Mouse (Mus musculus): ENCODE measurements at regions not wholly inside any gene's neighbourhood (a gene's known extent, or its start where the extent isn't known, plus 50 kb on each side); places are given as distances from the start of the nearest gene placed in this dataset.

GRCm38 (mm10) chr11:105510626-105511025 lies 54.1 kb upstream of the March10 start:
- H3K9me3 ChIP-seq (replicated peaks; ENCODE audit: control insufficient read depth, low read length, poor library complexity, severe bottlenecking): no peaks in the 10 kb centered on the region
- H3K4me3 ChIP-seq (ENCODE audit: low read depth, low read length): no peak overlapping the region
- H3K4me2 ChIP-seq (ENCODE audit: low read length): no peak overlapping the region
- no peak overlapping the region for H3K9ac ChIP-seq (ENCODE audit: low read depth, low read length)
- H3K4me1 ChIP-seq (ENCODE audit: control insufficient read depth, insufficient read depth, low read length): peaks cover 29% of the 10 kb centered on the region
- no peak overlapping the region for H3K27ac ChIP-seq (ENCODE audit: low read length)
- 81% methylated on average over 4 of the region's 4 CpGs for WGBS
- no peak for ATAC-seq
- no peaks in the 10 kb centered on the region for H3K27me3 ChIP-seq (ENCODE audit: control insufficient read depth, insufficient read depth, low read depth, low read length)
- no peaks in the 10 kb centered on the region for H3K36me3 ChIP-seq (ENCODE audit: control insufficient read depth, insufficient read depth, low read length)

DNA sequence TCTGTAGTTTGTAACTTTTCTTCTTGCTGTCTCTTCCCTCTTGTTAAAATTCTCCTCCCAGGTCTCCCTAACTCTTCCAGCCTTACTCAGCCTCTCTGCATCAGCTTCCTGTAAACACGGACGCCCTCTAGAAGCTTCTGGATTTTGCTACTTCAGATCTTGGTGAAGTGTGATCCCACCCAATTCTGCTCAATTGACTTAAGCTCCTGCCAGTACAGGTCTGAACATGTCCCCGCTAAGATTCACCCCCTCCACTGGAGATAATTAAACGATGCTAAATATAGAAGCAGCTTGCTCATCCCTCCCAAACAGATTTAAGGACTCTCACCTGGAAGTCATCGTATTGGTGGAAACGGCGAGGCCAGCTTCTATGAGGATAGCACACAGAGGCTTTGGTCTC lies 53.5 kb upstream of the March10 start:
- ATAC-seq: no peak
- WGBS: 77% methylated on average over 7 of the region's 7 CpGs

DNA sequence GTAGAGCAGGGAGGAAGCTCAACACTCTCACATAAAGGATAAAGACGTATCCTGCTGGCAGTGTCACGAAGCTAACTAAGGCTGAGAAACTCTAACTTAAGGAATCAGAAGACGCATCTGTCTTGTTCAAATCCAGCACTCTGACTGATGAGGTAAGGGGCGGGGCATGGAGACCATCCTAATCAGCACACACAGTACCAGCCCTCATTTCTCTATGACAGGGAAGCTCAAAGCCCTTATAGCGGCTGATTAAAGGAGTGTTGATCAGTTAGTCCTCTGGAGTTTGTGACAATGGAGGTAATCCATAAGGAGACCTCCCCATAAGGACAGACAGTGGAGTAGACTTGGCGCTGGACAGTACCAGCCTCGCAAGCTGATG lies 52.1 kb upstream of the March10 start:
- H3K4me2 ChIP-seq (ENCODE audit: low read length): peak overlapping the region; percentile 44
- H3K27me3 ChIP-seq (ENCODE audit: control insufficient read depth, insufficient read depth, low read depth, low read length): no peaks in the 10 kb centered on the region
- peak overlapping the region; percentile 36; the same call in 1 of the 2 replicates for H3K9ac ChIP-seq (ENCODE audit: low read depth, low read length)
- H3K9me3 ChIP-seq (replicated peaks; ENCODE audit: control insufficient read depth, low read length, poor library complexity, severe bottlenecking): no peaks in the 10 kb centered on the region
- 37% methylated on average over 7 of the region's 7 CpGs for WGBS
- H3K27ac ChIP-seq (ENCODE audit: low read length): peak overlapping the region; percentile 88
- H3K36me3 ChIP-seq (ENCODE audit: control insufficient read depth, insufficient read depth, low read length): no peaks in the 10 kb centered on the region
- no peak overlapping the region for H3K4me3 ChIP-seq (ENCODE audit: low read depth, low read length)
- H3K4me1 ChIP-seq (ENCODE audit: control insufficient read depth, insufficient read depth, low read length): peaks cover 29% of the 10 kb centered on the region
- ATAC-seq: peak; percentile 59

More for the DNA sequence above, 53.5 kb upstream of the March10 start:
- Histone ChIP-seq H3K27ac (ENCODE audit: low read length) (no peak overlapping the region), H3K4me2 (ENCODE audit: low read length) (no peak overlapping the region), H3K9me3 (replicated peaks; ENCODE audit: control insufficient read depth, low read length, poor library complexity, severe bottlenecking) (no peaks in the 10 kb centered on the region), H3K9ac (ENCODE audit: low read depth, low read length) (no peak overlapping the region), H3K4me1 (ENCODE audit: control insufficient read depth, insufficient read depth, low read length) (peaks cover 29% of the 10 kb centered on the region), H3K4me3 (ENCODE audit: low read depth, low read length) (no peak overlapping the region), H3K27me3 (ENCODE audit: control insufficient read depth, insufficient read depth, low read depth, low read length) (no peaks in the 10 kb centered on the region), H3K36me3 (ENCODE audit: control insufficient read depth, insufficient read depth, low read length) (no peaks in the 10 kb centered on the region)

GRCm38 (mm10) chr11:105507972-105508659 lies 51.6 kb upstream of the March10 start:
- ATAC-seq: peak; percentile 85
- Histone ChIP-seq H3K27me3 (ENCODE audit: control insufficient read depth, insufficient read depth, low read depth, low read length) (no peaks in the 10 kb centered on the region), H3K4me3 (ENCODE audit: low read depth, low read length) (no peak overlapping the region), H3K4me1 (ENCODE audit: control insufficient read depth, insufficient read depth, low read length) (peaks cover 29% of the 10 kb centered on the region), H3K4me2 (ENCODE audit: low read length) (peak overlapping the region; percentile 44), H3K27ac (ENCODE audit: low read length) (peak overlapping the region; percentile 88), H3K9ac (ENCODE audit: low read depth, low read length) (peak overlapping the region; percentile 36; the same call in 1 of the 2 replicates), H3K36me3 (ENCODE audit: control insufficient read depth, insufficient read depth, low read length) (no peaks in the 10 kb centered on the region), H3K9me3 (replicated peaks; ENCODE audit: control insufficient read depth, low read length, poor library complexity, severe bottlenecking) (no peaks in the 10 kb centered on the region)
- 0% methylated on average over 5 of the region's 6 CpGs for WGBS

DNA sequence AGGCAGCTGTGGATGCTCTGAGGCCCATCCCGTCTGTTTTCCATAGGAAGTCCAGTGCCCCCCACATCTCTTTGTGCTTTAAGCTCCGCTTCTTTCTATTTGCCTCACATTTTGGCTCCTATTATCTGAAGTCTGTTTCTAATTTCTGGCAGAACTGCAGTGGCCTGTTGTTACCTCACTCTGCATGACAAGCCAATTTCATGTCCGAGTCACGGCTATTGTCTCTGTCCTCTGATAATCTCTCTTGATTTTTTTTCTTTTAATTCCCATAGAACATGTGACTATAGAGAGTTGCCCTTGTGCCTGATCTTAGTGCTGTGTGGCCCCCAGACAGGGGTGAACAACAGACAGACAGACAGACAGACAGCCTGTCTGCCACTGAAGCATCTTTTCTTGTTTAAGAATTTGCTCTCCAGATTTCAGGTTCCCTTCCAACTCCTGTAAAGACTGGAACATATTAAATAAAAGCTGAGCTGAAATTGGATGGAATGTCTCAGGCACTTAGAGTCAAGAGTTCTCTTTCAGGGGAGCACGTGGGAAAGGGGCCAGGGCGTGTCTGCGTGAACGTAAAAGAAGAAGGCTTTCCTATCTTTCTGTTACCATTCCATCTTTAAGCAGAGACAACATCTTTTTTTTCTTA lies 50.9 kb upstream of the March10 start:
- 7% methylated on average over 8 of the region's 8 CpGs for WGBS
- Histone ChIP-seq H3K9me3 (replicated peaks; ENCODE audit: control insufficient read depth, low read length, poor library complexity, severe bottlenecking) (no peaks in the 10 kb centered on the region), H3K4me1 (ENCODE audit: control insufficient read depth, insufficient read depth, low read length) (peaks cover 29% of the 10 kb centered on the region), H3K4me3 (ENCODE audit: low read depth, low read length) (no peak overlapping the region), H3K36me3 (ENCODE audit: control insufficient read depth, insufficient read depth, low read length) (no peaks in the 10 kb centered on the region), H3K27me3 (ENCODE audit: control insufficient read depth, insufficient read depth, low read depth, low read length) (0 out of 2 replicates have a peak, but pooled peaks cover 2% of the 10 kb centered on the region), H3K4me2 (ENCODE audit: low read length) (peak overlapping the region; percentile 44), H3K9ac (ENCODE audit: low read depth, low read length) (peak overlapping the region; percentile 36; the same call in 1 of the 2 replicates), H3K27ac (ENCODE audit: low read length) (peak overlapping the region; percentile 88)
- peak; percentile 9; the same call in 1 of the 2 replicates for ATAC-seq

Data from midbrain, embryonic 16.5 days (tissue).